Mouse (Mus musculus) heart, postnatal 25 days (tissue): ENCODE measurements around the gene Ccna2. TPM values are rescaled to one million over a fixed set of nuclear protein-coding genes. Genes with fewer than 3 reads are reported as not detected.

ENCODE experiments used
- DNase-seq: peaks from one replicate; pipeline ENCODE4 v3.0.0; 2022; ENCODE audit warnings: low spot score
- intact Hi-C: fragments of 180-260 bp; cut with DNase I; formaldehyde crosslinking; loops from one replicate; pipeline ENCODE4 v1.15.1; 2025
- total RNA-seq, 2 experiments: library from RNA; stranded (reverse); gene quantifications; 2 replicates each; pipeline ENCODE4 v1.2.3; 2021

Gene Ccna2
- total RNA-seq, 2 experiments from 2014 or later = 1.3 to 1.6 TPM

DNA sequence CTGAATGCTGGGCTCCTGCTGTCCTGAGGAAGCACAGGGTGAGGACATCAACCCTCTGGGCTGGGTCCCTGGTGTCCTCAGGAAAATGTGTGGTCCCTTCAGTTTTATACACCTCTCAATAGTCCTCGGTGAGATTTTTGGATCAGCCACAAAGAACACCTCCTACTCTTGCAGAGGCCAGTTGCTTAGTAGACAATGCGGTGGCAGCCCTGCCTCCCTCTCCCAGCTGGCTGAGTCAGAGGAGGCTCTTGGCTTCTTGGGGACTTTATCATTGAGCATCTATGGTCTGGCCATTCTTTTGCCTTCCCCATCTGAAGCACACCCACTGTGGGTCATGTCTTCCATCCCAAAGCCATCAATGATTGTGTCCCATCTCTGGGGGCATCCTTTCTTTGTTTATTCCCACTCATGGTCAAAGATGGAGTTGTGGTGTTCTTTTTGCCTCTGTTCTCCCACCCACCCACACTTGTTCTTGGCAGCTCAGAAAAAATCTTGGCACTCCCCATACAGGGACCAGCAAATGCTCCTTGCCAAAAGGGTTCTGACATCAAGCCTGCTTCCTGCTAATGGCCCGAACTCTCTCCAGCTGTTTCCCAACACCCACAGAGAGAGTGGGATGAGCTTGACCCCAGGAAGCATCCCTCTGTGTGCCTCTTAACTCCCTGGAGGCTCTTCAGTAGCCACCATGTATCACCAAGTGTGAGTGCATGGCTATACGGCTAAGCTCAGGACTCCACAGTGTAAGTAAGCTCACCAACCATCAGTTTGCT is 34.1 kb downstream of the Ccna2 start:
- DNase-seq = no peak
- intact Hi-C loops = no loop called here

DNA sequence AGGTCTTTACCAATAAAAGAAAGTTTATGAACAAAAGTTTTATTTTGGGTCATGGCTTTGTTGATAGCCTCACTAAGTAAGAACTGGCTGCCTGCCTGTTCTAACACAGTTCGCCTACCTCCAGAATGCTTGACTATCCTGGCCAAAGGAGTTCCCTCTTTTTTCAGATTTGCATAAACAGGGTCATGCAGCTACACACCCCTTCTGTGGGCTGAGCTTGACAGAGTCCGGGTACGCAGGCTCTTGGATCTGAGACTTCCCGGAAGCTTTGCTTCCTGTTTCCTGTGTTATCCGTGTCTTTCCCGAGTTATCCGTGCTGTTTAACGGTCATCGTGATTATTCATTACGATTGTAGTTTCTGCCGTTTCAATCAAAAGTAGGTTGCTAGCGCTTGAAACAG is 35.9 kb downstream of the Ccna2 start:
- DNase-seq = no peak
- intact Hi-C loops = no loop called here

DNA sequence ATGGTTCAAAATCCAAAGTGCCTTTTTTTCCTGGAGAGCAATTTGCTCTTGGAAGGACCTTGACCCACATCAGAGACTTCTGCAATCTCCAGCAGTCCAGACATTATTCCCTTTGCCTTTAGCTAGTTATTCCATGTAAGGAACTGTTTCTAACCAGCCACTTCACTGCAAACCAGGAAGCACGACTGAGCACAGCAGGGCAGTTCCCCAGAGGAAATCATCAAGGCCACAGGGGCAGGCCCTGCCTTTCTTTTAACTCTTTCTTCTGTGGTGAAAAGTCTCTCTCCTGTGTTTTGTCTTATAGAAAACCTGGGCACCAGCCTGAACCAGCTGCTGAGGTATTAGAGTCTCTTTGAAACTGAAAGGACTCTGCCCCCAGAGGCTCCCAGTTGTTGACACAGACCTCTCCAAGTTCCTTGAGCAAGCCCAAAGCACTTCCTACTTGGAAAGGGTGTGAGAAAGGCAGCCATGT is 38.7 kb downstream of the Ccna2 start:
- DNase-seq = no peak

DNA sequence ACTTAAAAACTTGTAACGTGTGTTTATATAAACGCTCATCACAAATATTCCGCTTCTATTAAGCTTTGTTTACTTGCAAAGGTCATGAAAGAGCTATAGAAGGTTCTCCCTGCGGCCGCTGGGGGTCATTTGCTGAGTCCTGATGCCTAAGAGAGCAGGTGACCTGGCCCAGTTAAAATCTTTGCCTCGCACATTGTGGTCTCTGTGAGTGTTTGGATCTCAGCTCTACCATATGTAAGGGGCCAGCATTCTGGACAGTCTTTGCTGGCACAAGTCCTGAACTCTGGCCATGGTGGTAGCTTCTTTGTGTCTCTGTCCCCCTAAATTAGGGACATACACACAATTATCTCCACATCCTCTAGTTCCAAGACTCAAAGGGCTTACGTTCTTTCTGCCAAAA is 39.2 kb downstream of the Ccna2 start:
- intact Hi-C loops = no loop called here
- DNase-seq = no peak

More for the DNA sequence above, 38.7 kb downstream of the Ccna2 start:
- intact Hi-C loops = no loop called here

DNA sequence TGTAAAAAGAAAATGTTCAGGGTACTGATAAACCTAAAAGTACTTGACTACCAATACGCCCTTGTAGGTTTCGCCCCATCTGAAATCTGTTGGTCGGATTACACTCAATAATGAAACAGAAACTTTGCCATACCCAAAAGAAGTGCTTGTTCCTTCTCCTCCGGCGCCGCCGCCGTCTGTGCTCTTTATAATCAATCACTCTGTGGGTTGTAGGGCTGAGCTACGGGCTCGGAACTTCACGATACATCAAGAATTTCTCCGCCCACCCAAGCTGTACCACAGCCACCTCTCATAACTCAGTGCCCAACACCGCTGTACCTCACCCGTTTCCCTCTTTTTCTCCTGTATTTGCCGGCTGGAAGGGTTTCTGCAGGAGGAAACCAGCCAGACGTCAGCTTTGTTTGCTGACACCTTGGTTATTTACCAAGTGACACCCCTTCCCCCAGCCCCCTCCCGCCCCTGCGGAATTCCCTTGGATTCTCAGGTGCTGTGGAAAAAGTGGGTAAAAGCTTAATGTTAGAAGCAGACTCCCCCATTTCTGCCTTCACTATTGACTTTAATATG is 39.9 kb downstream of the Ccna2 start:
- no peak for DNase-seq
- intact Hi-C loops = no loop called here

DNA sequence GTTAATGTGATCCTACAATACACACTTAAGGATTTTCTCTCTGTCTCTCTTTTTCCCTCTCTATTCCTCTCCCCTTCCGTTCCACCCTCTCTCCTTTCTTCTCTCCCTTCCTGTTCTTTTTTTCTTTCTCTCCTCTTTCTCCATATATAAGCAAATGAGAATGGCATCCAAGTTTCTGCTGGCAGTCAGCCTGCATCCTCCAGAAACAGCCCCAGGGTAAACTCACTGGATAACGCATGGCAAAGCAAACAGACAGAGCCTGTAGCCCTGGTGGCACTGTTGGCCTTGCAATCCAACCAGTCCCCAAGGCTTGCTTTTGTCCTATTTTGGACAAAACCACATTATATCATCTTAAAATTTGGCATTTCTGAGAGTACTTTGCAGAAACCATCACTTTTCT is 40.7 kb downstream of the Ccna2 start:
- intact Hi-C loops = no loop called here
- DNase-seq = no peak

DNA sequence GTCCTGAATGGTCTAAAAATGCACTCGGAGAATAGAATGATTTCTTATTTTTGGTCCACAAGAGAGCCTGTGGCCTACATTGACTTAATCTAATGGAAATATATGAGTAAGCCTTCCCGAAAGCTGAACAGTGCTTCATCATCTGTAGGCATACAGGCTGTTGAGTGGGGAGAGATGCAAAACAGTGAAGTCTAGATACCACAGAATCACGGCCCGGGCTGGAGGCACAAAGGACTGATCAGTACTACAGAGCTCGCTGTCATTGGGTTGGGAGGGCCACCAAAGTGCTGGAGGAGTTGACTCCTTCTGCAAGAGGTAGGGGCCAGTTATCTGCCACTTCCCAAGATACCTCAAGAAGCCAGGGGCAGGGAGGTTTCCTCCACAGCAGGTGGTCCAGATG is 41.2 kb downstream of the Ccna2 start:
- intact Hi-C loops = no loop called here
- DNase-seq = no peak

DNA sequence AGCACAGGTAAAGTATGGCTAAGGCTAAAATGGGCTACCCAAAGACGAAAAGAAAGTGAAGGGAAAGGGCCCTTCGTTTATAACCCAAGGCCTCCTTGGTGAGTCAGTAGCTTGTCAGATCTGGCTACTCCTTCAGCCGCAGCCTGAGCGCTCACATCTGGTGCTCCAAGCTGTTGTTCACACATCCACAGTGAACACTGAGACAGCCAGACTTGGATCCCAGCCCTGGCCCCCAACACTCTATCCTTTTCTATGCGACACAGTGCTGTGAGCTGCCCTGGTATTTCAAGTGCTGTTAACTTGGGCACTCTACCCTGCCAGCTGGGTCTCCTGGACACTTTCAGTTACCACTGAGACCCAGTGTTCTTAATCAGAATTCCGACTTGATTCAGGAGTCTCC is 41.6 kb downstream of the Ccna2 start:
- DNase-seq = peak; percentile 48
- intact Hi-C loops = no loop called here

DNA sequence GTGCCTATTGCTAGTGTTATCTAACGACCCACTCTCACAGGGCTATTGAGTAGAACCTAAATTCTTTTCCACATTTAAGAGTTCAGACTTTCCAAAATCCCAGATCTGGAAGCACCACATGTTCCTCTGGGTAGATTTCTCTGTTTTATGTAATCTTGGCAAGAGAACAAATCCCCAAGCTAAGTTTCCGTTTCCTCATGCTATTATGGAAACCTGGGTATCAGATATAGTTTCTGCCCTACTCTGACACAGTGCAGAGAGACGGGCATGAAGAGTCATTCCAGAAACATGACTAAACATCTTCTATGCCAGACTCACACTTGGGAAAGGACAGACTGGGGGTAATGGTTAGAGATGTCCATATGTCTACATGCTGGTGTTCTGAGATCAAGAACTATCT is 47.5 kb downstream of the Ccna2 start:
- no peak for DNase-seq
- intact Hi-C loops = no loop called here

DNA sequence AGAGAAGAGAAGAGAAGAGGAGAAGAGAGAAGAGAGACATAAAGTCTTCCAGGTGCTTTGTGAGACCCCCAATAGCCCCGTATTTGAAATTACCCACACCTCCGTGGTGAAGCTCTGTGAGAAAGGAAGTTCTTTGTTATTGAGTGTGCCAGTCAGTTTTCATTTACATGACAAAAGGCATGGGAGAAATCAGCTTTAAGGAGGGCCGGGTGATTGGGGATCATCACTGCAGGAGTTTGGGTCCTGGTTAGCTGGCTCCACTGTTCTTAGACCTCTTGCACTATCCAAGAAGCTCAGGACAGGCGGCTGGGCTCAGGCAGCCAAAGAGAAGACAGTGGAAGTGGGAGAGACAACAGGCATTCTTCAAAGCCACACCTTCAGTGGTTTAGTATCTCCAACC is 49.8 kb downstream of the Ccna2 start:
- intact Hi-C loops = no loop called here
- no peak for DNase-seq

DNA sequence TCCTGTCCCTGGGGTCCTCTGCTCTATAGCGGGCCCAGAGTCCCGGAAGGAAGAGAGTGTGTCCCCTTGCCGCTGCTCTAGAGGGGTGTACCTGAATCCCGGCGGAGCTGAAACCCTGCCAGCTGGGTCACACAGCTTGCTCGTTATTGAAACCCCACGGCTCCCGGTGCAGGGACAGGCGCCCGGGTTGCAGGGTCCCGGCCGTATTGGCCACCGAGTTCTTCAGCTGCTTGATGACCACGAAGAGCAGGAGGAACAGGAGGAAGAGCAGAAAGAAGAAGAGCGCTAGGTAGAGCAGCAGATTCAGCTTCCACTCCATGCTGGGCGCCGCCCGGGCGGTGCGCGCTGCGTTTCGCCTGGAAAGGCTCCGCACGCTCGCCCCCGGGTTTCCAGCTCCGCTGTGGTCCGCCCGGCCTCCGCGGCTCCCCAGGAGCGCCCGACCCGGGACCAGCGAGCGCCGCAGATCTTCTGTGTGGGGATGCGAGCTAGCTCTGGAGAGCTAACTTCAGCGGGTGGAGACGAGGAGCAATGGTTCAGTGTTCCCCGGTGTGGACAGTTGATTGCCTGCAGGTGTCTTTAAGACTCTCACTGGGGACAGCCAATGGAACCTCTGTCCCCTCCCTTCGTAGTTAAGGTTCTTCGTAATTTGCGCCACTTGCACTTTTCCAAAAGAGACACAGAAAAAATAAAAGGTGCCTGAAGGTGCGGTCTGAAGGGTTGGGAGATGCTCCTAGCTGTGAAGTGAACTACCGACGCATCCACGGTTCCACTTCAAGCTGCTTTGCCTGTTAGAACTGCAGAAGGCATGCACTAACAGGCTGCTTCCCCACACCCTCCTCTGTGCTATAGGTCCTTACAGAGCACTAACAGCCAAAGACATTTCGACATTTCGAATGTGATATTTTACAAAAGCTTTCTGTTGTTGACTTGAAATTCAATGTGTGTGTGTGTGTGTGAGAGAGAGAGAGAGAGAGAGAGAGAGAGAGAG is 50.6 kb downstream of the Ccna2 start, which contains the start of gene Gm11549:
Gene Gm11549 (minus strand): TSS at position 741 of the 988 bp plus-strand sequence.
- DNase-seq = no peak
- intact Hi-C loops = no loop called here

DNA sequence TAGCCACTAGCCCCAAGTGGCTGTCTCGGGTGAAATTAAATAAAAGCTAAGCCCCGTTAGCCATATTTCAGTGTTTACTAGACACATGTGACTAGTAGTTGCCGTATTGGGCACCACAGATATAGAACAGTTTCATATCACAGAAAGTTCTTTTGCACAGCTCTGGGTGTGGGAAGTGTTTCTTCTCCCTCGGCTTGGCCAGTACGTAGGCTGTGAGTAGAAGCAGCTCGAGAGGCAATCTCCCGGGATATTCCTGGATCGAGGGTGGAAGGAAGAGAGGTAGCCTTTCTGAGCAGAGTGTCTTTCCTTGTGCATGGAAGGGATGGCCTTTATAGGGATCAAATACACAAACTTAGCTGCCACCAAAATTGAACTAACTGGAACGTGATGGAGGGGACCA is 55.8 kb downstream of the Ccna2 start:
- no peak for DNase-seq
- intact Hi-C loops = no loop called here

Other genes with a start within 250 kb of the Ccna2 start
- gene Anxa5, start 96.3 kb downstream of the Ccna2 start, total RNA-seq = 100 to 1,000 TPM; 136 to 138 TPM
- under 1 TPM in 1 of 2 experiments, not detected in 1; 0.31 TPM for gene 1810062G17Rik, start 96.2 kb downstream of the Ccna2 start, total RNA-seq
- gene Gm11549, start 50.3 kb downstream of the Ccna2 start, total RNA-seq = not detected
- 10 to 100 TPM; 19.4 to 20.1 TPM for gene Exosc9, start 19.5 kb downstream of the Ccna2 start, total RNA-seq
- 1 to 10 TPM; 5.2 to 6.2 TPM for gene Bbs7, start 41.3 kb upstream of the Ccna2 start, total RNA-seq
- gene Trpc3, start 118.0 kb upstream of the Ccna2 start, total RNA-seq = 1 to 10 TPM; 7.2 to 7.4 TPM